Mouse (Mus musculus) adrenal gland, postnatal 10 days (tissue): Measurements from ENCODE around the gene Olfr1443. TPM values are rescaled to one million over a fixed set of nuclear protein-coding genes. Genes with fewer than 3 reads are reported as not detected.

Experiments used
- total RNA-seq, 2 experiments: library from RNA; stranded (reverse); gene quantifications; 2 replicates each; pipeline ENCODE4 v1.2.3; 2021

The Olfr1443 gene
- total RNA-seq, 2 experiments from 2014 or later, result not detected

Other genes starting within 250 kb of the Olfr1443 start
- 10 to 100 TPM; 15.1 to 16.1 TPM for gene Mpeg1, start 217.3 kb upstream of the Olfr1443 start, total RNA-seq
- gene Dtx4, start 176.7 kb upstream of the Olfr1443 start, total RNA-seq, result 10 to 100 TPM; 22.5 to 24.4 TPM
- gene Fam111a, start 132.4 kb upstream of the Olfr1443 start, total RNA-seq, result 10 to 100 TPM; 11.9 to 14.8 TPM
- 10 to 100 TPM; 20.3 to 53.3 TPM for gene Gm4952, start 78.1 kb upstream of the Olfr1443 start, total RNA-seq
- gene Glyat, start 44.8 kb upstream of the Olfr1443 start, total RNA-seq, result 1 to 10 TPM; 4.0 to 6.2 TPM
- not detected for gene Olfr1442, start 7.7 kb upstream of the Olfr1443 start, total RNA-seq
- 1 to 10 TPM; 3.3 to 5.8 TPM for gene Keg1, start 17.7 kb downstream of the Olfr1443 start, total RNA-seq
- 1 to 10 TPM; 2.9 to 3.5 TPM for gene Cntf, start 87.5 kb downstream of the Olfr1443 start, total RNA-seq
- gene Zfp91, start 118.0 kb downstream of the Olfr1443 start, total RNA-seq, result 10 to 100 TPM; 80.6 to 86.3 TPM
- 1 to 10 TPM; 2.0 to 2.1 TPM for gene Lpxn, start 118.1 kb downstream of the Olfr1443 start, total RNA-seq
- not detected for gene Gm5244, start 168.6 kb downstream of the Olfr1443 start, total RNA-seq
- not detected for gene Olfr1444, start 179.2 kb downstream of the Olfr1443 start, total RNA-seq
- gene Olfr1445, start 205.7 kb downstream of the Olfr1443 start, total RNA-seq, result not detected
- not detected for gene Olfr1446, start 215.4 kb downstream of the Olfr1443 start, total RNA-seq
- not detected for gene Olfr1447, start 225.6 kb downstream of the Olfr1443 start, total RNA-seq
- gene Olfr1448, start 246.3 kb downstream of the Olfr1443 start, total RNA-seq, result not detected